Mouse (Mus musculus) myocyte (in vitro differentiated cells): ENCODE measurements around the gene Pold2. TPM values are rescaled to one million over a fixed set of nuclear protein-coding genes. Genes with fewer than 3 reads are reported as not detected.
A peak's percentile ranks its signal among the peaks of the same experiment; 100 is the strongest.

Experiments
- H3K27me3 ChIP-seq: one replicate; pipeline ENCODE4 v1.6.1; 2011; ENCODE audit not compliant: control insufficient read depth, insufficient read depth, insufficient read length
- H3K36me3 ChIP-seq: one replicate; pipeline ENCODE4 v1.6.1; 2011; ENCODE audit not compliant: control insufficient read depth, insufficient read depth
- H3K4me2 ChIP-seq: one replicate; pipeline ENCODE4 v1.6.1; 2011; ENCODE audit warnings: low read depth, control low read depth
- H3K4me3 ChIP-seq: one replicate; pipeline ENCODE4 v1.5.1; 2011; ENCODE audit warnings: mild to moderate bottlenecking, control low read depth, moderate library complexity
- H3K79me2 ChIP-seq: one replicate; pipeline ENCODE4 v1.6.1; 2011; ENCODE audit not compliant: control insufficient read depth, insufficient read depth
- H3ac ChIP-seq: one replicate; pipeline ENCODE4 v1.6.1; 2011; ENCODE audit not compliant: control insufficient read depth, insufficient read length
- CEBPB ChIP-seq: IDR thresholded peaks from 2 replicates; pipeline ENCODE4 v1.6.1; 2011; ENCODE audit warnings: mild to moderate bottlenecking, moderate library complexity; ENCODE audit not compliant: poor library complexity, insufficient read depth, severe bottlenecking
- E2F4 ChIP-seq: IDR thresholded peaks from one replicate; pipeline ENCODE4 v1.6.1; 2011; ENCODE audit warnings: mild to moderate bottlenecking, control low read depth, moderate library complexity; ENCODE audit not compliant: insufficient read depth
- MAX ChIP-seq: IDR thresholded peaks from one replicate; pipeline ENCODE4 v1.6.1; 2011; ENCODE audit warnings: low read depth, mild to moderate bottlenecking, control low read depth
- MYOD1 ChIP-seq, 3 experiments: IDR thresholded peaks; one replicate each; pipeline ENCODE4 v1.6.1; 2011; ENCODE audit warnings: control low read depth in 2 of 3, low read depth in 2 of 3, mild to moderate bottlenecking in 2 of 3, moderate library complexity in 1 of 3; ENCODE audit not compliant: insufficient read length in 2 of 3, control insufficient read depth in 1 of 3
- MYOG ChIP-seq, 3 experiments: IDR thresholded peaks; one replicate each; pipeline ENCODE4 v1.6.1; 2011; ENCODE audit warnings: control low read depth in 2 of 3, low read depth in 2 of 3, mild to moderate bottlenecking in 2 of 3; ENCODE audit not compliant: insufficient read length in 2 of 3, control insufficient read depth in 1 of 3, insufficient read depth in 1 of 3
- POLR2A ChIP-seq: IDR thresholded peaks from one replicate; pipeline ENCODE4 v1.6.1; 2011; ENCODE audit warnings: low read depth, mild to moderate bottlenecking, control low read depth, moderate library complexity; ENCODE audit not compliant: insufficient read length
- POLR2AphosphoS2 ChIP-seq: IDR thresholded peaks from one replicate; pipeline ENCODE4 v1.6.1; 2011; ENCODE audit warnings: low read depth, control low read depth; ENCODE audit not compliant: insufficient read length
- REST ChIP-seq: IDR thresholded peaks from one replicate; pipeline ENCODE4 v1.6.1; 2011; ENCODE audit warnings: mild to moderate bottlenecking, control low read depth, moderate library complexity; ENCODE audit not compliant: insufficient read depth, insufficient read length
- SRF ChIP-seq: IDR thresholded peaks from one replicate; pipeline ENCODE4 v1.6.1; 2011; ENCODE audit warnings: low read depth; ENCODE audit not compliant: control insufficient read depth, insufficient read length
- TCF12 ChIP-seq: IDR thresholded peaks from one replicate; pipeline ENCODE4 v1.6.1; 2011; ENCODE audit warnings: mild to moderate bottlenecking, control low read depth; ENCODE audit not compliant: poor library complexity, insufficient read depth, severe bottlenecking
- TCF3 ChIP-seq: IDR thresholded peaks from one replicate; pipeline ENCODE4 v1.6.1; 2011; ENCODE audit warnings: low read depth, control low read depth; ENCODE audit not compliant: insufficient read length
- USF1 ChIP-seq: IDR thresholded peaks from one replicate; pipeline ENCODE4 v1.6.1; 2011; ENCODE audit warnings: low read depth, mild to moderate bottlenecking, control low read depth, moderate library complexity
- polyA plus RNA-seq: library from polyadenylated mRNA; unstranded; fragments of >200 nt; fragmentation: generic; extraction: Trizol; gene quantifications from one replicate; pipeline ENCODE4 v1.2.1, GENCODE M21; 2012; ENCODE audit warnings: missing spikeins

Gene Pold2
- polyA plus RNA-seq, 1 experiment: 101 TPM

DNA sequence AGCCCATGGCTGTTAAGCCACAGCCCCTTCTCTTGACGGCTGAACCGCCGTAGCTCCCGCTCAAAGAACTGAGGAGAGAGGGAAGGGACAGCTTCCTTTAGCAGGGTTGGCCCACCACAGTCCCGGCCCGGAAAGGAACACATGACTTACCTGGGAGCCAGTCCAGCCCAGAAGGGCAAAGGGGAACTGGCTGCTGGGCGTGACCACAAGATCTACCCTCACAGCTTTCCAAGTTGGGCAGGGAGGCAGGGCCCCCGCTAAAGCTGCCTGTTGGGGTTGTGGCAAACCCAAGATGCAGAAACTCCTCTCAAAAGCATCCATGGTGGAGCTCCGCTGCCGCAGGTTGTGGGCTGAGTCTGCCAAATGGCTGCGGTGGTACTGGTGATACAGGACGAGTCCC, 48.8 kb downstream of the Pold2 start:
- Histone ChIP-seq H3K27me3 (no peaks in the 10 kb centered on the region), H3ac (no peak overlapping the region), H3K36me3 (no peaks in the 10 kb centered on the region), H3K4me2 (no peak overlapping the region), H3K4me3 (no peak overlapping the region), H3K79me2 (no peaks in the 10 kb centered on the region)
- TF ChIP-seq MYOD1 (IDR thresholded peaks at IDR 0.05; ENCODE audit: control insufficient read depth in 1 of 3, insufficient read length in 2 of 3, low read depth in 2 of 3) (no peak), REST (no peak), TCF12 (no peak), MYOG (IDR thresholded peaks at IDR 0.05; ENCODE audit: control insufficient read depth in 1 of 3, insufficient read depth in 1 of 3, insufficient read length in 2 of 3, low read depth in 2 of 3) (no peak), CEBPB (no peak), MAX (no peak), USF1 (no peak), E2F4 (no peak), POLR2A (no peak), TCF3 (no peak), POLR2AphosphoS2 (no peak), SRF (no peak)

DNA sequence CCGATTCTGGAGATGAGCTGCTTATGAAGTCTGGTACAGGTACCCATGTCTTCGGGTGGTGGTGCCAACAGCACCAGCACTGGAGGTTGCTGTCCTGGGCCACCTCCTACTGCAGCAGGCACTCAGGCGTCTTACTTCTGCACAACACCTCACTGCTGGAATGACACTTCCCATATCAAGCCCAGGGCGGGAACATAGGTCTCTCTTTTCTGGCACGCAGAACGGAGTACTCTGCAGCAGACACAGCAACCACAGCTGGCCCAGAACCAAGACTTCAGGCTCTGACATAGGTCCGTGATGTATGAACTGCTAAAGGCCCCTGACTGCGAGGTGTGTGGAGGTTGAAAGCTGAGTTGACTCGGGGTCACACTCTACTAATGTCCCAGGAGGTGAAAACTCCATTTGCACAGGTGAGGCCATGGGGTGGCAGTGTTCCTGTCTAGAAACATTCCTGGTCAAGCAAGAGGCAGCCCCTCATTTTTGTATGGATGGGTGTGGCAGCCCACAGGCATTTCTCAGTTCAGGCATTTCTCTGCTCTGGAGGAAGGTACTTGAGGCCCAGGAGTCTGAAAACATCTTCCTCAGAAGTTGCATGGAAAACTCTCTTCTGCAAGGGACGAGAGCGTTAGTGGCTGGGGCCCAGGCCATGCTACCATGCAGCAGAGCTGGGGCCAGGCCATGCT, 49.4 kb downstream of the Pold2 start:
- Histone ChIP-seq H3K36me3 (no peaks in the 10 kb centered on the region), H3K4me2 (no peak overlapping the region), H3K27me3 (no peaks in the 10 kb centered on the region), H3ac (no peak overlapping the region), H3K79me2 (no peaks in the 10 kb centered on the region), H3K4me3 (no peak overlapping the region)
- TF ChIP-seq MYOD1 (IDR thresholded peaks at IDR 0.05; ENCODE audit: control insufficient read depth in 1 of 3, insufficient read length in 2 of 3, low read depth in 2 of 3) (no peak), REST (no peak), TCF3 (no peak), MAX (no peak), E2F4 (no peak), TCF12 (no peak), CEBPB (no peak), SRF (no peak), MYOG (IDR thresholded peaks at IDR 0.05; ENCODE audit: control insufficient read depth in 1 of 3, insufficient read depth in 1 of 3, insufficient read length in 2 of 3, low read depth in 2 of 3) (no peak)

DNA sequence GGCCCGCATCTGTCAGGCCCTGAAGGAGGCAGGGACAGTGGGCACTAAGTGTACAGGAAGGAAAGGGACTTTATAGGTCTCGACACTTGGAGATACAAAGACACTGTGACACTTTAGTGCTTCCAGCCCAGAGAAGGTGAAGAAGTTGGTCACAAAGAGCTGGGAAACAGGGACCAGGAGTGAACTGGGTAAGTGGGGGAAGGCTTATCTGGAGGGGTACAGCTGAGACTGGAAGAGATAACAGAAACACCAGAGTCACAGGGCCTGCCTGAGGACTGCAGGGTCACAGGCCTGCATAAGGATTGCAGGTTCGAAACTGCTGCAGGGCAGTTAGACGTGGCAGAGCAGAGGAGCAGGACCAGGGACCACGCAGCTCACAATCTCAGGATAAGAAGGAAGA, 50.2 kb downstream of the Pold2 start:
- no peak for TF ChIP-seq USF1
- no peak for TF ChIP-seq TCF12
- TF ChIP-seq MAX: no peak
- no peak for TF ChIP-seq MYOD1 (IDR thresholded peaks at IDR 0.05; ENCODE audit: control insufficient read depth in 1 of 3, insufficient read length in 2 of 3, low read depth in 2 of 3)
- TF ChIP-seq SRF: no peak
- TF ChIP-seq E2F4: no peak
- TF ChIP-seq MYOG (IDR thresholded peaks at IDR 0.05; ENCODE audit: control insufficient read depth in 1 of 3, insufficient read depth in 1 of 3, insufficient read length in 2 of 3, low read depth in 2 of 3): no peak
- TF ChIP-seq TCF3: no peak
- no peak for TF ChIP-seq POLR2A
- TF ChIP-seq REST: no peak
- no peak for TF ChIP-seq POLR2AphosphoS2
- no peak for TF ChIP-seq CEBPB
- H3K27me3 ChIP-seq: no peaks in the 10 kb centered on the region
- H3K4me2 ChIP-seq: no peak overlapping the region
- H3K79me2 ChIP-seq: no peaks in the 10 kb centered on the region
- no peak overlapping the region for H3ac ChIP-seq
- no peak overlapping the region for H3K4me3 ChIP-seq
- no peaks in the 10 kb centered on the region for H3K36me3 ChIP-seq

DNA sequence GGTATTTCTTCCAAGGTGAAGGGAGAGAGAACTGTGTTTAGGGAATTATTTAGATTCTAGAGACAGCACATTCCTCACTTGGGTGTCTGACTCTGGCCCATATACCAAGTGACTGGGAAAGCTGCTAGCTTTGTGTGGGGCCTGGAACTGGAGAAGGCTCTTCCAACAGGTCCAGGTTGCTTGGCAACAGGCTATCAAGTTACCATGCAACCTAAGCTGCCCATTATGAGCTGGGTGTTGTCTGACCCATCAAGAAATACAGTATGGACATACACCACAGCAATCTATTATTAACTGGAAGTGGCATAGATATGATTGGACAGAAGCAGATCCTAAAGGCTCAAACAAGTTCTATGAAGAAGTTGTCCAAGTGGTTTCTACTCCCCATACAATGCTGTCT, 52.7 kb downstream of the Pold2 start:
- Histone ChIP-seq H3K36me3 (no peaks in the 10 kb centered on the region), H3K27me3 (no peaks in the 10 kb centered on the region), H3K4me2 (peak overlapping the region; percentile 0), H3K79me2 (no peaks in the 10 kb centered on the region), H3K4me3 (no peak overlapping the region), H3ac (no peak overlapping the region)
- no peak for TF ChIP-seq E2F4
- TF ChIP-seq TCF3: no peak
- TF ChIP-seq MYOD1 (IDR thresholded peaks at IDR 0.05; ENCODE audit: control insufficient read depth in 1 of 3, insufficient read length in 2 of 3, low read depth in 2 of 3): no peak
- TF ChIP-seq USF1: no peak
- TF ChIP-seq SRF: no peak
- no peak for TF ChIP-seq MYOG (IDR thresholded peaks at IDR 0.05; ENCODE audit: control insufficient read depth in 1 of 3, insufficient read depth in 1 of 3, insufficient read length in 2 of 3, low read depth in 2 of 3)
- TF ChIP-seq CEBPB: no peak
- TF ChIP-seq POLR2A: no peak
- TF ChIP-seq TCF12: no peak
- TF ChIP-seq REST: no peak
- TF ChIP-seq MAX: no peak
- TF ChIP-seq POLR2AphosphoS2: no peak

Other genes with a start within 250 kb of the Pold2 start
- gene Mrps24, start 162.6 kb downstream of the Pold2 start, polyA plus RNA-seq: 139 TPM
- gene Urgcp, start 115.9 kb downstream of the Pold2 start, polyA plus RNA-seq: 21.3 TPM
- gene Dbnl, start 89.8 kb downstream of the Pold2 start, polyA plus RNA-seq: 71.0 TPM
- 349 TPM for gene Pgam2, start 74.6 kb downstream of the Pold2 start, polyA plus RNA-seq
- 4.3 TPM for gene Polm, start 40.3 kb downstream of the Pold2 start, polyA plus RNA-seq
- 103 TPM for gene Aebp1, start 16.3 kb downstream of the Pold2 start, polyA plus RNA-seq
- gene Myl7, start 20.5 kb upstream of the Pold2 start, polyA plus RNA-seq: not detected
- 0.07 TPM for gene Gck, start 71.8 kb upstream of the Pold2 start, polyA plus RNA-seq
- 89.7 TPM for gene Ykt6, start 77.4 kb upstream of the Pold2 start, polyA plus RNA-seq
- 1.5 TPM for gene Camk2b, start 188.1 kb upstream of the Pold2 start, polyA plus RNA-seq